Mouse (Mus musculus) lung, embryonic 14.5 days (tissue): ENCODE data around the gene Utp20. TPM values are rescaled to one million over a fixed set of nuclear protein-coding genes. Genes with fewer than 3 reads are reported as not detected.
A peak's percentile ranks its signal among the peaks of the same experiment; 100 is the strongest.

ENCODE experiments used
- ATAC-seq: fragments of 200-750 bp; cut with Nextera tagmentation; 2 replicates; pipeline ENCODE4 v1.8.0; 2017; ENCODE audit warnings: mild to moderate bottlenecking, moderate TSS enrichment, moderate library complexity; ENCODE audit not compliant: insufficient read depth
- DNase-seq: peaks from one replicate; pipeline ENCODE4 v3.0.0-alpha.2; 2015
- H3K27ac ChIP-seq: fragments of 300-500 bp; sonication (generic); 2 replicates; pipeline ENCODE4 v1.5.1; 2014; ENCODE audit warnings: low read depth, mild to moderate bottlenecking, moderate library complexity
- H3K27me3 ChIP-seq: fragments of 300-500 bp; sonication (generic); 2 replicates; pipeline ENCODE4 v1.6.1; 2014; ENCODE audit warnings: low read length, control low read depth; ENCODE audit not compliant: insufficient read depth
- H3K36me3 ChIP-seq: fragments of 300-500 bp; sonication (generic); 2 replicates; pipeline ENCODE4 v1.6.1; 2014; ENCODE audit warnings: control low read depth; ENCODE audit not compliant: insufficient read depth
- H3K4me1 ChIP-seq: fragments of 300-500 bp; sonication (generic); 2 replicates; pipeline ENCODE4 v1.6.1; 2014; ENCODE audit warnings: antibody characterized with exemption, control low read depth; ENCODE audit not compliant: insufficient read depth
- H3K4me2 ChIP-seq: fragments of 300-500 bp; sonication (generic); 2 replicates; pipeline ENCODE4 v1.6.1; 2014; ENCODE audit warnings: mild to moderate bottlenecking
- H3K4me3 ChIP-seq: fragments of 300-500 bp; sonication (generic); 2 replicates; pipeline ENCODE4 v1.5.1; 2014; ENCODE audit warnings: low read depth, low read length
- H3K9ac ChIP-seq: fragments of 300-500 bp; sonication (generic); 2 replicates; pipeline ENCODE4 v1.6.1; 2014
- H3K9me3 ChIP-seq: fragments of 300-500 bp; sonication (generic); 2 replicates; pipeline ENCODE4 v1.6.1; 2016; ENCODE audit warnings: low read depth, low read length, control low read depth
- CTCF ChIP-seq: IDR thresholded peaks from 2 replicates; pipeline ENCODE4 v1.5.1; 2016; ENCODE audit warnings: antibody characterized with exemption, low read depth
- WGBS: fragments of 180-500 bp; shearing (Covaris S2); extraction: QIAGEN DNeasy Blood & Tissue Kit; methylation state at CpG from one replicate; pipeline ENCODE4 v1.1.7; 2014; 5-methylcytosine and 5-hydroxymethylcytosine counted together
- polyA plus RNA-seq: library from polyadenylated mRNA; unstranded; fragments of >200 nt; fragmentation: Nextera tagmentation; extraction: Ambion mirVana; gene quantifications from 2 replicates; pipeline ENCODE4 v1.2.1, GENCODE M21; 2014

Utp20 gene
- polyA plus RNA-seq, 1 experiment from 2014 or later: 26.6 TPM

DNA sequence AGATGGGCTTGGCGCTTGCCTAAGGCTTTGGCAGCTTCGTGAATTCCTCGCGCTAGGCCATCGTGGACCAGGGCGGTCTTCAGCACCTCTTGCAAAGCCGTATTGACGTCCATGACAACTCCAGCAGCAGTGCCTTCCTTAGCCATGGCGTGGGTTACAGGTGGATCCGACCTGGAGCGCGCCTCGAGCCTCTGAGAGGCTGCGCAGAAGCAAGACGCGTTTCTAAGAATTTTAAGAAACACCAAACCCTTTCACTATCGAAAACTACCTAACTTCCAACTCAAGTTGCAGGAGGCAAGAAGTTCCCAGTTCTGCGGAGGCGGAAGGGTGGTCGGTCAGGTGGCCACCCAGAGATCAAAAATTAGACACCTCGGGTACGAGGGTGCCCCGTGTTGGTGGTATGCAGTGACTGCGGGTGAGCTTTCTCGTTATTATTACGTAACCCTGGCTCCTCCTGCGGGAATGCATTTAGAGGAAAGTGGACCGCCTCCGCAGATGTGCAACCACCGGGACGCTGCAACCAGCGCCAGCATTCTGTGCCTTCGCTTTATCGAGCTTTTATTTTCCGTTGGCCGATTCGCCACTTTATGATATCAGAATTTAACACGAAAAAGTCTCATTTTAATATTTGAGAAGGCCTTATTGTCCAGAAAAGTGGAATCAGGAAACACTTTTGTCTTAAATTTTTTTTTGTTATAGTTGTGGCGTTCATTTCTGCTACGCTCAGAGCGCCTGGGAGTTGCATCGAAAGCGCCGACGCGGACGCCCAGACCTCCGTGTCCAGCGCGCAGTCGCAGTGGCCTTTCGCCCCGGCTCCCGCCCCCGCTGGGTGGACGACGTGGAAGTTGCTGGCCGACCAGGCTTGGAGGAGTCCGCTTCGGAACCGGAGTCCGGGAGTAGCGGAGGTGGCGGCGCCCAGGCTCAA lies 95.8 kb downstream of the Utp20 start, which contains the start of gene Arl1:
Gene Arl1, plus strand, starts transcription at position 288 of the 925 bp plus-strand sequence.
- H3K27ac ChIP-seq: peak within 1 kb of the TSS; percentile 89
- peaks cover 5% of the 10 kb centered on the region; the same call in 1 of the 2 replicates for H3K4me1 ChIP-seq
- H3K9ac ChIP-seq: peak within 1 kb of the TSS; percentile 97
- ATAC-seq (peak; percentile 96), DNase-seq (peak; percentile 95)
- no peaks in the 10 kb centered on the region for H3K27me3 ChIP-seq
- TF ChIP-seq CTCF: peak; percentile 34; the same call in 1 of the 2 replicates
- no peaks in the 10 kb centered on the region for H3K9me3 ChIP-seq
- peak within 1 kb of the TSS; percentile 76 for H3K4me3 ChIP-seq
- WGBS: under 1% methylated on average over 65 of the region's 65 CpGs
- H3K4me2 ChIP-seq: peak within 1 kb of the TSS; percentile 84
- peaks cover 6% of the 10 kb centered on the region for H3K36me3 ChIP-seq

DNA sequence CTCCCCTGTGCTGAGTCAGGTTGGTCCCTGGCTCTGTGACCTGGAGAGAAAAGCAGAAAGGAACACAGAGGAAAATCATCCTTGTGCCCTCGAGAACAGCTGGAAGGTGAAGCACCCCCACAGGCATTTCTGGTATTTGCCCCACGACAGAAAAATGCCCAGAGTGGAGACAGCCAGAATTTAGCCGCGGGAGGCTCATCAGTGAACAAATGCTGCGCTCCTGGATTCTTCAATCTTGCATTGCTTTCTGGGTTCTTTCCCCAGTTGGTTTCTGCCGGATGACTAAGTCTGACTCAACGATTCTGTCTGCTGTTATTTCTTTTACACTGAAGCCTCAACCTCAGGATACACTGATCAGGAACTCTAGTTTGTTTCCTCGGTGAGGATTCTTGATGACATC lies 98.4 kb downstream of the Utp20 start:
- no peaks in the 10 kb centered on the region for H3K27me3 ChIP-seq
- H3K9me3 ChIP-seq: no peaks in the 10 kb centered on the region
- no peak for DNase-seq
- no peaks in the 10 kb centered on the region for H3K36me3 ChIP-seq
- TF ChIP-seq CTCF: no peak
- 63% methylated on average over 8 of the region's 8 CpGs for WGBS
- no peak overlapping the region for H3K9ac ChIP-seq
- peaks cover 5% of the 10 kb centered on the region; the same call in 1 of the 2 replicates for H3K4me1 ChIP-seq
- H3K27ac ChIP-seq: no peak overlapping the region
- no peak overlapping the region for H3K4me3 ChIP-seq
- no peak overlapping the region for H3K4me2 ChIP-seq
- ATAC-seq: no peak

DNA sequence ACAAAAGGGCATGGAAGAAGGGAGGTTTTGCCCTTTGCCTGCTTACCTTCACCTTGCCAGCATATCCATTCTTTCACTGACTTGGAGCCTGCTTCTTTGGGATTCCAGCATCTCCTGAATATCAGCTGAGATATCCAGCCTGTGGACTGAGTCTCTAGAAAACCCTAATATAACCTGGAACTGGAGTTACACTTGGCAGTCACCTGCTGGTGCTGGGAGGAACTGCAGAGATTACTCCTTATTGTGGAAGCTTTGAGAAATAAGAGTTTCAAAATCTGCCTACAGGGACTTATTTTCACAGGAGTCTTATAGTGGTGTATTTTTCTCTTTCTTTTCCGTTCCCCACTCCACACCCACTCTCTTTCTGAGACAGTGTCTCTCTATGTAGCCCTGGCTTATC lies 99.5 kb downstream of the Utp20 start:
- Histone ChIP-seq H3K36me3 (no peaks in the 10 kb centered on the region), H3K4me2 (no peak overlapping the region), H3K9me3 (no peaks in the 10 kb centered on the region), H3K27me3 (no peaks in the 10 kb centered on the region), H3K27ac (no peak overlapping the region), H3K4me3 (no peak overlapping the region), H3K4me1 (peaks cover under 1% of the 10 kb centered on the region; the same call in 1 of the 2 replicates), H3K9ac (no peak overlapping the region)
- WGBS: 35% methylated on average over 1 of the region's 1 CpGs
- ATAC-seq (no peak), DNase-seq (peak; percentile 80)
- TF ChIP-seq CTCF: peak; percentile 70

DNA sequence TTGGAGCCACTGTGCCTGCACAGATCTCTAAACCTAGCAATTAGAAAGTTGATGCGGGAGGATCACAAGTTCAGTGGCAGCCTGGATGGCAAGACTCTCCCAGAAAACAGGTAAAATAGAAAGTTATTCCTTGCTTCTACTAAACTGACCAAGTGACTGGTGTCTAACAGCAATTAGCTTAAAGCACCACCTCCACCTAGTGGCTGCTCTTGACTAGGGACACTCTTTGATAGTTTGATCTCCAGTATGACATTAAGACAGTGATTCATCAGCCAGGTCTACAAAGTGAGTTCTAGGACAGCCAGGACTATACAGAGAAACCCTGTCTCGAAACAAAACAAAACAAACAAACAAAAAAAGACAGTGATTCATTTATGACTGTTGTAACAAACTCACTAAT lies 101.3 kb downstream of the Utp20 start:
- Histone ChIP-seq H3K9ac (no peak overlapping the region), H3K27me3 (no peaks in the 10 kb centered on the region), H3K4me1 (no peaks in the 10 kb centered on the region), H3K27ac (no peak overlapping the region), H3K36me3 (no peaks in the 10 kb centered on the region), H3K9me3 (no peaks in the 10 kb centered on the region), H3K4me2 (no peak overlapping the region), H3K4me3 (no peak overlapping the region)
- DNase-seq (peak; percentile 70), ATAC-seq (no peak)
- WGBS: 49% methylated on average over 2 of the region's 2 CpGs
- peak; percentile 68 for TF ChIP-seq CTCF

DNA sequence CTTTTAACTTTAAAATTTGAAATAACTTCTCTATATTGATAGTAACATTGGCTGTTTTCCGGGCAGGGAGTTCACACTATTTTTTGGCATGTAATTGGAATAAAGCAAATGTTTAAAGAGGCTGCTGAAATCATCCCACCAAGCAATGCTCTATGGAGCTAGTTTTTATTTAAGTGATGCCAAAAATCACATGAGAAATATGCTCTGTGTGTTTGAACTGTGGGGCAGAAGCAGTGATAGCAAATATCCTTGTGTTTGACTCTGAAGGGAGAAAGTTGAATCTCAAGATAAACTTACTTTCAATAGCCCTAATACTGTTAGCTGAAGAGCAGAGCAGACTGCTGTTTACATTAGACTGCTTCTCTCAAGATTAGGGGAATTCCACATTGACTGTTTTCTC lies 107.0 kb downstream of the Utp20 start:
- no peak for TF ChIP-seq CTCF
- peak; percentile 50 for DNase-seq

DNA sequence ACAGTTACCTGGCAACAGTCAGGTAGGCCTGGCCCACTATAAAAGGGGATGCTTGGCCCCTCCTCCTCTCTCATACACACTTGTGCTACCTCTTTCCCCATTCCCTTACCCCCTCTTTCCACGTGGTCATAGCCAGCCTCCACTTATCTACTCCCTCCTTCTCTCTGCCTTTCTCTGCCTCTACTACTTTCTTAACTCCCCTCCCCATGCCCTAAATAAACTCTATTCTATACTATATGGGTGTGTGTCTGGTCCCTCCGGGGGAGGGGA lies 108.9 kb downstream of the Utp20 start:
- H3K4me1 ChIP-seq: no peaks in the 10 kb centered on the region
- peak; percentile 71; the same call in 1 of the 2 replicates for ATAC-seq
- H3K27ac ChIP-seq: no peak overlapping the region
- H3K27me3 ChIP-seq: no peaks in the 10 kb centered on the region
- H3K9me3 ChIP-seq: no peaks in the 10 kb centered on the region
- DNase-seq: no peak
- H3K4me2 ChIP-seq: no peak overlapping the region
- TF ChIP-seq CTCF: no peak
- H3K9ac ChIP-seq: no peak overlapping the region
- no peaks in the 10 kb centered on the region for H3K36me3 ChIP-seq
- WGBS: 56% methylated on average over 2 of the region's 2 CpGs
- no peak overlapping the region for H3K4me3 ChIP-seq

More for the DNA sequence above, 107.0 kb downstream of the Utp20 start:
- ATAC-seq: peak; percentile 50; the same call in 1 of the 2 replicates
- Histone ChIP-seq H3K27me3 (no peaks in the 10 kb centered on the region), H3K36me3 (no peaks in the 10 kb centered on the region), H3K9me3 (no peaks in the 10 kb centered on the region), H3K4me3 (no peak overlapping the region), H3K27ac (no peak overlapping the region), H3K4me1 (no peaks in the 10 kb centered on the region), H3K9ac (no peak overlapping the region), H3K4me2 (no peak overlapping the region)
- 19% methylated on average over 1 of the region's 1 CpGs for WGBS

DNA sequence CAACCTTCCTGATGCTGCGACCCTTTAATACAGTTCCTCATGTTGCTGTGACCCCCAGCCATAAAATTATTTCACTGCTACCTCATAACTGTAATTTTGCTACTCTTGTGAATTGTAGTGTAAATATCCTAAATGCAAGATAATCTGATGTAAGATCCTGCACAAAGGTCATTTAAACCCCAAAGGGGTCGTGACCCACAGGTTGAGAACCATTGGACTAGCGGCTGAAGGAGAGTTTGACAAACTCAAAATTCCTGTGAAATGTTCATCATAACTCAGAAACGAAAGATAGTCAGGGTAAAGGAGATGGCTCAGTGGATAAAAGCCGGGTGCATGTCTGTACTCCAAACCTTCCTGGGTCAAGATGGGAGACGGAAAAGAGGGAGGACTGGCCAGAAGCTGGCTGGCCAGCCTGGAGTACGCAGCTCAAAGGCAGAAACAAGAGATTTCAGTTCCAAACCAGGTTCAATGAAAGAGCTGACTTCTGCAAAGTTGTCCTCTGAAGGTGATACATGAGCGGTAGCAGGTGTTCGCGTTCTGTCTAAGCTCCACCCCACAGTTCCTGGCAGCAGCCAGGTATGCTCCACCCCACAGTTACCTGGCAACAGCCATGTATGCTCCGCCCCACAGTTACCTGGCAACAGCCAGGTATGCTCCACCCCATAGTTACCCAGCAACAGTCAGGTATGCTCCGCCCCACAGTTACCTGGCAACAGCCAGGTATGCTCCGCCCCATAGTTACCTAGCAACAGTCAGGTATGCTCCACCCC lies 109.4 kb downstream of the Utp20 start:
- H3K9me3 ChIP-seq: no peaks in the 10 kb centered on the region
- TF ChIP-seq CTCF: no peak
- no peaks in the 10 kb centered on the region for H3K36me3 ChIP-seq
- no peak overlapping the region; the same call in 1 of the 2 replicates for H3K4me2 ChIP-seq
- no peak overlapping the region for H3K9ac ChIP-seq
- 45% methylated on average over 13 of the region's 13 CpGs for WGBS
- DNase-seq: peak; percentile 59
- H3K27ac ChIP-seq: no peak overlapping the region
- peak; percentile 39; the same call in 1 of the 2 replicates for ATAC-seq
- H3K4me3 ChIP-seq: no peak overlapping the region
- no peaks in the 10 kb centered on the region for H3K27me3 ChIP-seq
- no peaks in the 10 kb centered on the region for H3K4me1 ChIP-seq
